Mouse (Mus musculus) midbrain, embryonic 10.5 days (tissue): ENCODE data around the gene Ttc3. TPM values are rescaled to one million over a fixed set of nuclear protein-coding genes. Genes with fewer than 3 reads are reported as not detected.

Source experiments
- DNase-seq: peaks from one replicate; pipeline ENCODE4 v3.0.0-alpha.2; 2017; ENCODE audit warnings: low spot score
- H3K27ac ChIP-seq: fragments of 300-500 bp; sonication (generic); replicated peaks from 2 replicates; pipeline ENCODE4 v1.5.1; 2016; ENCODE audit warnings: mild to moderate bottlenecking
- H3K27me3 ChIP-seq: fragments of 300-500 bp; sonication (generic); 2 replicates; pipeline ENCODE4 v1.6.1; 2016; ENCODE audit warnings: low read depth, mild to moderate bottlenecking; ENCODE audit not compliant: poor library complexity, severe bottlenecking
- H3K36me3 ChIP-seq: fragments of 300-500 bp; sonication (generic); 2 replicates; pipeline ENCODE4 v1.6.1; 2016; ENCODE audit warnings: mild to moderate bottlenecking, moderate library complexity
- H3K4me1 ChIP-seq: fragments of 300-500 bp; sonication (generic); 2 replicates; pipeline ENCODE4 v1.6.1; 2016
- H3K4me3 ChIP-seq: fragments of 300-500 bp; sonication (generic); 2 replicates; pipeline ENCODE4 v1.5.1; 2016; ENCODE audit warnings: mild to moderate bottlenecking, moderate library complexity
- H3K9me3 ChIP-seq: fragments of 300-500 bp; sonication (generic); replicated peaks from 2 replicates; pipeline ENCODE4 v1.6.1; 2016; ENCODE audit warnings: mild to moderate bottlenecking
- WGBS: fragments of 180-500 bp; shearing (Covaris S2); methylation state at CpG from one replicate; pipeline ENCODE4 v1.1.7; 2016; 5-methylcytosine and 5-hydroxymethylcytosine counted together
- polyA plus RNA-seq: library from polyadenylated mRNA; unstranded; fragments of >200 nt; fragmentation: Nextera tagmentation; extraction: Ambion mirVana; gene quantifications from 2 replicates; pipeline ENCODE4 v1.2.1, GENCODE M21; 2016

The Ttc3 gene
- polyA plus RNA-seq, 1 experiment from 2014 or later, result 327 TPM

DNA sequence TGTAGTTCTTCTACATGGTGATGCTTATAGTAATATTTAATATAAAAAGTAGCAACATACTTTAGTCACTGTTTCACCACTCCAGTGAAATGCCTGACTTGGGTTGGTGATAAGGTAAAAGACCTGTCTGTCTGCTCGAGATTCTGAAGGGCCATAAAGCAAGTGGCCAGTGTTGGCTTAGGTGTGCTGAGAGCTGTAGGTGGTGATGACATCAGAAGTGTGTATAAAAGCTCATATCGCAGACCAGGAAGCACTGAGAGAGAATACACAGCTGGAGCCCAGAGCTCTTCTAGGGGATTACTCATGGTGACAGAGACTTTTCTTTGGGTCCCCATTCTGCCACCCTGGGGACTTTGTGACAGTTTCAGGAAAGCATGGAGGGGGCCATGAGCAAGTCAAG is 41.8 kb downstream of the Ttc3 start:
- 96% methylated on average over 2 of the region's 2 CpGs for WGBS

DNA sequence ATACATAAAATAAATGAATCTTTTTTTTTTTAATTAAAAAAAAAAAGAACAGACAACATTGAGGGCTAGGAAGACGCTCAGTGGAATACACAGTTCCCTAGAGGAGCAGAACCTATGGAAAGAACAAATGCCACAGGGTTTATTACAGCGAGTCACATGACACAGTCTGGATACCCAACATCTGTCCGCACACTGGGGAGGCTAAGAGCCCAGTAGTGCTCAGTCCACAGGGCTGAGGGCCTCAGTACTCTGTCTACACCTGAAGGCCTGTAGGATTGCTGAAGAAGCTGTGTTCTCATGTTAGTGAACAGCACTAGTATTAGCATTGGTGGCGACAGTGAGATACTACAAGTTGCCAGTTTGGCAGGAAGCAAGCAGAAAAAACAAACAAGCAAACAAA is 42.3 kb downstream of the Ttc3 start:
- no peaks in the 10 kb centered on the region for H3K4me1 ChIP-seq
- H3K27me3 ChIP-seq, result no peaks in the 10 kb centered on the region
- DNase-seq, result no peak
- no peak overlapping the region for H3K4me3 ChIP-seq
- peaks cover 95% of the 10 kb centered on the region for H3K36me3 ChIP-seq
- WGBS, result 93% methylated on average over 4 of the region's 4 CpGs
- no peak overlapping the region for H3K27ac ChIP-seq
- no peaks in the 10 kb centered on the region for H3K9me3 ChIP-seq

More for the DNA sequence above, 41.8 kb downstream of the Ttc3 start:
- H3K9me3 ChIP-seq, result no peaks in the 10 kb centered on the region
- no peak overlapping the region for H3K27ac ChIP-seq
- peaks cover 95% of the 10 kb centered on the region for H3K36me3 ChIP-seq
- H3K4me1 ChIP-seq, result no peaks in the 10 kb centered on the region
- H3K4me3 ChIP-seq, result no peak overlapping the region
- no peak for DNase-seq
- H3K27me3 ChIP-seq, result no peaks in the 10 kb centered on the region

GRCm38 (mm10) chr16:94414151-94414550 is 43.7 kb downstream of the Ttc3 start:
- Histone ChIP-seq H3K27me3 (no peaks in the 10 kb centered on the region), H3K27ac (no peak overlapping the region), H3K36me3 (peaks cover 97% of the 10 kb centered on the region), H3K4me1 (no peaks in the 10 kb centered on the region), H3K9me3 (no peaks in the 10 kb centered on the region), H3K4me3 (no peak overlapping the region)
- DNase-seq, result no peak
- 95% methylated on average over 6 of the region's 6 CpGs for WGBS

GRCm38 (mm10) chr16:94420498-94420897 is 50.1 kb downstream of the Ttc3 start:
- WGBS, result 95% methylated on average over 3 of the region's 3 CpGs
- no peaks in the 10 kb centered on the region for H3K4me1 ChIP-seq
- peaks cover 7% of the 10 kb centered on the region for H3K9me3 ChIP-seq
- no peak overlapping the region for H3K4me3 ChIP-seq
- H3K27ac ChIP-seq, result no peak overlapping the region
- no peaks in the 10 kb centered on the region for H3K27me3 ChIP-seq
- no peak for DNase-seq
- peaks cover 100% of the 10 kb centered on the region for H3K36me3 ChIP-seq

DNA sequence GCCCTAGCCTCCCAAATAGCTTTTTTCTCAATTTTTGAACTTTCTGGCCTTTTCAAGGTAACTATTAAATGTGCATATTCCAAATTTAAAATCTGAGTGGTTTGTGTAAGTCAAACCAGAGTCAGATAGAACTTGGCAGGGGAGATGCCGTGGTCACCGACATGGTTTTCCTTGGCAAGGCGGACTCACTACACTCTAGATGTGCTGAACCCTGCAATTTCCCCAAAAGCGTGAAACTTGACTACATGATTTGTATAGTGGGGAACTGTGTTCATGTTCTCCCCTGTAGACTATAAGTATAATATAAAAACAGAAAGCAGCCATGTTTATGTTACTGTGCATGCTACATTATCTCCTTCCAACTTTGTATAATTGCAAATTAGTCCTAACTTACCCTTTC is 58.5 kb downstream of the Ttc3 start:
- DNase-seq, result no peak
- Histone ChIP-seq H3K36me3 (peaks cover 99% of the 10 kb centered on the region), H3K27me3 (no peaks in the 10 kb centered on the region), H3K9me3 (no peaks in the 10 kb centered on the region), H3K27ac (no peak overlapping the region), H3K4me3 (no peak overlapping the region), H3K4me1 (no peaks in the 10 kb centered on the region)
- WGBS, result 98% methylated on average over 4 of the region's 4 CpGs

DNA sequence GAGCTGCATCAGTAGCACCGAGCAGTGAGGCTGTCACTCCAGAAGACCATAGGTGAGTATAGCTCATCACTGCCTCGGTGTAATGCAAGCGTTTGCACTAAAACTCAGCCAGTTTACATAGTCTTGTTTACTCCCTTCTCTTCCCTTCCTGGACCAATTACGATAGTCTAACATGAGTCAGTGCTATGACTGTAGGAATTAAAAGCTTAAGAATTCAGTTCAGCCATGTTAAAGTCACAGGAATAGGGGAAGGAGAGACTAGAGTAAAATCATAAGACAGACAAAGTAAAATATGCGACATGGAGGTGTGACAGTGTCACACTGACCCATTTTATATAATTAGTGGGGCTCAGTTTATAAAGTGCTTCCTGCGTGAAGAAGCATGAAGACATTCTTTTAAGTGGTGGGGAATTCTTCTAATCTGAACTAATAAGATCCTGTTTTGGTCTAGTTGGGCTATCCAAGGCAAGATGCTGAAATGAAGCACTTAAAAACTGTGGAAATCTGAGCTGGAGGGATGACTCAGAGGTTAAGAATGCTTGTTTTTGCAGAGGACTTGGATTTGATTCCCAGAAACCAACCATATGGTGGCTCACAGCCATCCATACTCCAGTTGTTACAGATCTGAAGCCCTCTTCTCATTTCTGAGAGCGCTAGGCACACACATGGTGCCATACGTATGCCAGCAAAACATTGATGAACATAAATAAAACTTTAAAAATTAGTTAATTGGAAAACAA is 65.2 kb downstream of the Ttc3 start:
- Histone ChIP-seq H3K9me3 (0 out of 2 replicates have a peak, but pooled peaks cover 7% of the 10 kb centered on the region), H3K4me1 (no peaks in the 10 kb centered on the region), H3K27ac (no peak overlapping the region), H3K36me3 (peaks cover 100% of the 10 kb centered on the region), H3K27me3 (no peaks in the 10 kb centered on the region), H3K4me3 (no peak overlapping the region)
- DNase-seq, result no peak
- 93% methylated on average over 8 of the region's 8 CpGs for WGBS

DNA sequence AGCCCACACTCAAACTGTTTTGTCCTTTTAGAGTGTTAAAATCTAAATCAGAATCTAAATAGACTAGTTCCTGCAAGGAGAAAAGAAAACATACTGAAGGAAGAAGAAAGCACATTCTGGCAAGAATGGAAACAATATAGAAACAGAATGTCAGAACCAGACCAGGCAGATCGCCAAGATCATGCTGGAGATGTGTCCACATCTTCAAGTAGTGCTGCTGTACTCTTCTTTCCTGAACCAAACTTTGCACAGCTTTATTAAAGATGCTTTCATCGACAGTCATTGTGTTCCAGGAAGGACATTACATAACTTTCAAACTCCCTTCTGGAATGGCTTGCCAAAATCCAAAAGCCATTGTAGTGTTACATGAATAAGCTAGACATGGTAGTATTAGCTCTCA is 66.4 kb downstream of the Ttc3 start:
- Histone ChIP-seq H3K27me3 (no peaks in the 10 kb centered on the region), H3K27ac (no peak overlapping the region), H3K36me3 (peaks cover 100% of the 10 kb centered on the region), H3K4me1 (no peaks in the 10 kb centered on the region), H3K9me3 (0 out of 2 replicates have a peak, but pooled peaks cover 7% of the 10 kb centered on the region), H3K4me3 (no peak overlapping the region)
- DNase-seq, result no peak
- 94% methylated on average over 2 of the region's 2 CpGs for WGBS

- Histone ChIP-seq H3K4me3 (no peak overlapping the region), H3K4me1 (no peaks in the 10 kb centered on the region), H3K27ac (no peak overlapping the region), H3K36me3 (peaks cover 99% of the 10 kb centered on the region), H3K9me3 (0 out of 2 replicates have a peak, but pooled peaks cover 7% of the 10 kb centered on the region), H3K27me3 (no peaks in the 10 kb centered on the region)
- DNase-seq, result no peak
- 89% methylated on average over 2 of the region's 2 CpGs for WGBS
Observed at GRCm38 (mm10) chr16:94441361-94441760, 70.9 kb downstream of the Ttc3 start.

- H3K4me1 ChIP-seq, result no peaks in the 10 kb centered on the region
- DNase-seq, result no peak
- no peak overlapping the region for H3K4me3 ChIP-seq
- H3K36me3 ChIP-seq, result peaks cover 100% of the 10 kb centered on the region
- no peaks in the 10 kb centered on the region for H3K27me3 ChIP-seq
- H3K27ac ChIP-seq, result no peak overlapping the region
- WGBS, result 81% methylated on average over 8 of the region's 8 CpGs
- H3K9me3 ChIP-seq, result no peaks in the 10 kb centered on the region
Observed at GRCm38 (mm10) chr16:94449151-94449550, 78.7 kb downstream of the Ttc3 start.

DNA sequence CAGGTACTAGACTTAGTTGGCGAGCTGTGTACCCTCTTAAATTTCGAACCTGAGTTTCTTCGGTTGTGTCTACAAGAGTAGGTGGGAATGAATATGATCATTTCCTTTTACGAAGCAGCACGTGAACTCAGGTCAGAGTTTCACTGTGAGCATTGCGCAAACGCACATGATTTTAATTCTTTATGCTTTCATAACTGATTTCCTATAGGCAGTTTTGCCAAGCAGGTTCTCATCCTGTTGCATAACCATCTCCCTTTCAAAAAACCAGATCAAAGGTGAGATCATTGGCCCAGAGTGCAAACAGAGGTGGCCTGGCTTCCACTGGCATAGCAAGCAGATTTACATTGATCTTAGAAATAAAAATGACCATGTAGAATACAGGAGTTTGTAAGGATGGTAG is 79.2 kb downstream of the Ttc3 start:
- H3K36me3 ChIP-seq, result peaks cover 100% of the 10 kb centered on the region

GRCm38 (mm10) chr16:94451545-94452488 is 81.4 kb downstream of the Ttc3 start:
- WGBS, result 92% methylated on average over 11 of the region's 11 CpGs
- DNase-seq, result no peak
- H3K4me1 ChIP-seq, result no peaks in the 10 kb centered on the region
- H3K36me3 ChIP-seq, result peaks cover 99% of the 10 kb centered on the region
- no peaks in the 10 kb centered on the region for H3K9me3 ChIP-seq
- no peaks in the 10 kb centered on the region for H3K27me3 ChIP-seq
- no peak overlapping the region for H3K27ac ChIP-seq
- H3K4me3 ChIP-seq, result no peak overlapping the region

More for the DNA sequence above, 79.2 kb downstream of the Ttc3 start:
- Histone ChIP-seq H3K4me1 (no peaks in the 10 kb centered on the region), H3K9me3 (no peaks in the 10 kb centered on the region), H3K4me3 (no peak overlapping the region), H3K27ac (no peak overlapping the region), H3K27me3 (no peaks in the 10 kb centered on the region)
- 96% methylated on average over 7 of the region's 7 CpGs for WGBS
- no peak for DNase-seq

- H3K36me3 ChIP-seq, result peaks cover 99% of the 10 kb centered on the region
- WGBS, result 95% methylated on average over 4 of the region's 4 CpGs
- DNase-seq, result no peak
Observed at GRCm38 (mm10) chr16:94452768-94453167, 82.3 kb downstream of the Ttc3 start.

GRCm38 (mm10) chr16:94454146-94454545 is 83.7 kb downstream of the Ttc3 start:
- H3K27ac ChIP-seq, result no peak overlapping the region
- 83% methylated on average over 4 of the region's 4 CpGs for WGBS
- H3K27me3 ChIP-seq, result no peaks in the 10 kb centered on the region
- no peak for DNase-seq
- no peak overlapping the region for H3K4me3 ChIP-seq
- H3K4me1 ChIP-seq, result no peaks in the 10 kb centered on the region
- H3K36me3 ChIP-seq, result peaks cover 99% of the 10 kb centered on the region
- H3K9me3 ChIP-seq, result no peaks in the 10 kb centered on the region

More at GRCm38 (mm10) chr16:94452768-94453167, 82.3 kb downstream of the Ttc3 start:
- Histone ChIP-seq H3K27me3 (no peaks in the 10 kb centered on the region), H3K4me1 (no peaks in the 10 kb centered on the region), H3K9me3 (no peaks in the 10 kb centered on the region), H3K4me3 (no peak overlapping the region), H3K27ac (no peak overlapping the region)
